Mouse (Mus musculus) G1E-ER4 (cell line): ENCODE data around the gene Eps8. TPM values are rescaled to one million over a fixed set of nuclear protein-coding genes. Genes with fewer than 3 reads are reported as not detected.

Experiments used
- GATA1 ChIP-seq: IDR thresholded peaks from one replicate; pipeline ENCODE4 v1.8.0; 2012; ENCODE audit warnings: low read length, inconsistent platforms
- polyA plus RNA-seq: library from polyadenylated mRNA; stranded (reverse); fragments of >175 nt; gene quantifications from 2 replicates; pipeline ENCODE4 v1.2.3, GENCODE M21; 2012

The Eps8 gene
- polyA plus RNA-seq, 1 experiment: not detected

- no peak for TF ChIP-seq GATA1
Measured at GRCm38 (mm10) chr6:137496562-137496961, 158.1 kb downstream of the Eps8 start.

GRCm38 (mm10) chr6:137495233-137495632, 159.4 kb downstream of the Eps8 start:
- TF ChIP-seq GATA1: no peak

GRCm38 (mm10) chr6:137494801-137495200, 159.9 kb downstream of the Eps8 start:
- TF ChIP-seq GATA1: no peak

GRCm38 (mm10) chr6:137494136-137494475, 160.6 kb downstream of the Eps8 start:
- TF ChIP-seq GATA1: no peak

- TF ChIP-seq GATA1: no peak
Measured at GRCm38 (mm10) chr6:137493211-137494135, 161.2 kb downstream of the Eps8 start.

GRCm38 (mm10) chr6:137492582-137492981, 162.1 kb downstream of the Eps8 start:
- TF ChIP-seq GATA1: no peak

- no peak for TF ChIP-seq GATA1
Measured at GRCm38 (mm10) chr6:137491659-137492058, 163.0 kb downstream of the Eps8 start.

- TF ChIP-seq GATA1: no peak
Measured at GRCm38 (mm10) chr6:137490115-137490514, 164.6 kb downstream of the Eps8 start.

GRCm38 (mm10) chr6:137487443-137487842, 167.2 kb downstream of the Eps8 start:
- TF ChIP-seq GATA1: no peak

GRCm38 (mm10) chr6:137482891-137483290, 171.8 kb downstream of the Eps8 start:
- TF ChIP-seq GATA1: no peak

- no peak for TF ChIP-seq GATA1
Measured at GRCm38 (mm10) chr6:137473433-137473832, 181.2 kb downstream of the Eps8 start.

GRCm38 (mm10) chr6:137472129-137472528, 182.5 kb downstream of the Eps8 start:
- no peak for TF ChIP-seq GATA1

GRCm38 (mm10) chr6:137470901-137471598, 183.6 kb downstream of the Eps8 start:
- no peak for TF ChIP-seq GATA1

GRCm38 (mm10) chr6:137469541-137469940, 185.1 kb downstream of the Eps8 start:
- no peak for TF ChIP-seq GATA1

- no peak for TF ChIP-seq GATA1
Measured at GRCm38 (mm10) chr6:137467696-137468095, 187.0 kb downstream of the Eps8 start.

- no peak for TF ChIP-seq GATA1
Measured at GRCm38 (mm10) chr6:137466256-137466655, 188.4 kb downstream of the Eps8 start.

GRCm38 (mm10) chr6:137465253-137465652, 189.4 kb downstream of the Eps8 start:
- no peak for TF ChIP-seq GATA1

- no peak for TF ChIP-seq GATA1
Measured at GRCm38 (mm10) chr6:137463771-137464170, 190.9 kb downstream of the Eps8 start.
